Mouse (Mus musculus) heart, embryonic 15.5 days (tissue): Measurements from ENCODE around the gene Tlr9. TPM values are rescaled to one million over a fixed set of nuclear protein-coding genes. Genes with fewer than 3 reads are reported as not detected.

Source experiments
- ATAC-seq: fragments of 200-750 bp; cut with Nextera tagmentation; replicated peaks from 2 replicates; pipeline ENCODE4 v1.8.0; 2017; ENCODE audit warnings: low read depth, moderate TSS enrichment; ENCODE audit not compliant: insufficient number of reproducible peaks, insufficient read depth, low FRiP score
- H3K27ac ChIP-seq: fragments of 300-500 bp; sonication (generic); 2 replicates; pipeline ENCODE4 v1.5.1; 2015; ENCODE audit warnings: mild to moderate bottlenecking, inconsistent platforms
- H3K27me3 ChIP-seq: fragments of 300-500 bp; sonication (generic); 2 replicates; pipeline ENCODE4 v1.6.1; 2015; ENCODE audit warnings: inconsistent platforms
- H3K36me3 ChIP-seq: fragments of 300-500 bp; sonication (generic); 2 replicates; pipeline ENCODE4 v1.6.1; 2015; ENCODE audit warnings: mild to moderate bottlenecking, inconsistent platforms
- H3K4me1 ChIP-seq: fragments of 300-500 bp; sonication (generic); replicated peaks from 2 replicates; pipeline ENCODE4 v1.6.1; 2015; ENCODE audit warnings: inconsistent platforms
- H3K4me2 ChIP-seq: fragments of 300-500 bp; sonication (generic); 2 replicates; pipeline ENCODE4 v1.6.1; 2015; ENCODE audit warnings: inconsistent platforms, mild to moderate bottlenecking, moderate library complexity
- H3K4me3 ChIP-seq: fragments of 300-500 bp; sonication (generic); 2 replicates; pipeline ENCODE4 v1.5.1; 2015; ENCODE audit warnings: mild to moderate bottlenecking, inconsistent platforms
- H3K9ac ChIP-seq: fragments of 300-500 bp; sonication (generic); 2 replicates; pipeline ENCODE4 v1.6.1; 2015; ENCODE audit warnings: mild to moderate bottlenecking, inconsistent platforms
- H3K9me3 ChIP-seq: fragments of 300-500 bp; sonication (generic); replicated peaks from 2 replicates; pipeline ENCODE4 v1.6.1; 2016; ENCODE audit warnings: inconsistent platforms
- WGBS: fragments of 180-500 bp; shearing (Covaris S2); methylation state at CpG from one replicate; pipeline ENCODE4 v1.1.7; 2015; ENCODE audit warnings: mixed read lengths; 5-methylcytosine and 5-hydroxymethylcytosine counted together
- polyA plus RNA-seq: library from polyadenylated mRNA; unstranded; fragments of >200 nt; fragmentation: Nextera tagmentation; extraction: Ambion mirVana; gene quantifications from 2 replicates; pipeline ENCODE4 v1.2.1, GENCODE M21; 2015

Gene Tlr9
- polyA plus RNA-seq, 1 experiment from 2014 or later, result 0.04 TPM

- no peak overlapping the region for H3K4me3 ChIP-seq
- no peak for ATAC-seq
- H3K36me3 ChIP-seq, result peaks cover 3% of the 10 kb centered on the region; the same call in 1 of the 2 replicates
- H3K27me3 ChIP-seq, result no peaks in the 10 kb centered on the region
- no peaks in the 10 kb centered on the region for H3K9me3 ChIP-seq
- no peak overlapping the region for H3K9ac ChIP-seq
- peak overlapping the region; percentile 47 for H3K27ac ChIP-seq
- H3K4me1 ChIP-seq, result peaks cover 40% of the 10 kb centered on the region
- H3K4me2 ChIP-seq, result no peak overlapping the region
- 69% methylated on average over 7 of the region's 7 CpGs for WGBS
These were observed 16.6 kb upstream of the Tlr9 start for GRCm38 (mm10) chr9:106205713-106206290.

GRCm38 (mm10) chr9:106206515-106206914, 15.9 kb upstream of the Tlr9 start:
- no peak for ATAC-seq
- 41% methylated on average over 2 of the region's 2 CpGs for WGBS
- H3K36me3 ChIP-seq, result peaks cover 3% of the 10 kb centered on the region; the same call in 1 of the 2 replicates
- H3K27ac ChIP-seq, result peak overlapping the region; percentile 47
- no peaks in the 10 kb centered on the region for H3K27me3 ChIP-seq
- no peaks in the 10 kb centered on the region for H3K9me3 ChIP-seq
- peak overlapping the region; percentile 23; the same call in 1 of the 2 replicates for H3K4me3 ChIP-seq
- H3K4me2 ChIP-seq, result peak overlapping the region; percentile 20; the same call in 1 of the 2 replicates
- H3K4me1 ChIP-seq, result peaks cover 45% of the 10 kb centered on the region
- no peak overlapping the region for H3K9ac ChIP-seq

GRCm38 (mm10) chr9:106208181-106208580, 14.2 kb upstream of the Tlr9 start:
- H3K9ac ChIP-seq, result no peak overlapping the region
- H3K27ac ChIP-seq, result no peak overlapping the region
- peaks cover 12% of the 10 kb centered on the region for H3K36me3 ChIP-seq
- peaks cover 47% of the 10 kb centered on the region for H3K4me1 ChIP-seq
- H3K4me2 ChIP-seq, result no peak overlapping the region
- no peak for ATAC-seq
- no peaks in the 10 kb centered on the region for H3K9me3 ChIP-seq
- H3K27me3 ChIP-seq, result no peaks in the 10 kb centered on the region
- H3K4me3 ChIP-seq, result no peak overlapping the region
- 79% methylated on average over 5 of the region's 5 CpGs for WGBS

GRCm38 (mm10) chr9:106209954-106210353, 12.4 kb upstream of the Tlr9 start:
- peaks cover 29% of the 10 kb centered on the region for H3K36me3 ChIP-seq
- H3K27ac ChIP-seq, result no peak overlapping the region
- WGBS, result 88% methylated on average over 4 of the region's 4 CpGs

GRCm38 (mm10) chr9:106210853-106211609, 11.4 kb upstream of the Tlr9 start:
- Histone ChIP-seq H3K27ac (peak overlapping the region; percentile 41; the same call in 1 of the 2 replicates), H3K4me2 (peak overlapping the region; percentile 63), H3K4me3 (peak overlapping the region; percentile 36; the same call in 1 of the 2 replicates), H3K4me1 (peaks cover 23% of the 10 kb centered on the region), H3K36me3 (peaks cover 34% of the 10 kb centered on the region), H3K9ac (peak overlapping the region; percentile 46; the same call in 1 of the 2 replicates), H3K27me3 (no peaks in the 10 kb centered on the region), H3K9me3 (no peaks in the 10 kb centered on the region)
- no peak for ATAC-seq
- WGBS, result 62% methylated on average over 9 of the region's 9 CpGs

More at GRCm38 (mm10) chr9:106209954-106210353, 12.4 kb upstream of the Tlr9 start:
- no peaks in the 10 kb centered on the region for H3K27me3 ChIP-seq
- H3K4me1 ChIP-seq, result peaks cover 29% of the 10 kb centered on the region
- no peak overlapping the region for H3K4me3 ChIP-seq
- no peak overlapping the region for H3K4me2 ChIP-seq
- no peak for ATAC-seq
- H3K9ac ChIP-seq, result no peak overlapping the region
- no peaks in the 10 kb centered on the region for H3K9me3 ChIP-seq

GRCm38 (mm10) chr9:106211680-106212593, 10.5 kb upstream of the Tlr9 start:
- Histone ChIP-seq H3K4me1 (peaks cover 14% of the 10 kb centered on the region), H3K4me3 (peak overlapping the region; percentile 36), H3K9me3 (no peaks in the 10 kb centered on the region), H3K27ac (peak overlapping the region; percentile 41; the same call in 1 of the 2 replicates), H3K27me3 (no peaks in the 10 kb centered on the region), H3K36me3 (peaks cover 34% of the 10 kb centered on the region), H3K9ac (peak overlapping the region; percentile 46), H3K4me2 (peak overlapping the region; percentile 63)
- peak; percentile 67 for ATAC-seq
- WGBS, result 22% methylated on average over 37 of the region's 37 CpGs

GRCm38 (mm10) chr9:106212594-106212981, 9.8 kb upstream of the Tlr9 start:
- Histone ChIP-seq H3K4me2 (no peak overlapping the region), H3K27me3 (no peaks in the 10 kb centered on the region), H3K27ac (no peak overlapping the region), H3K4me3 (no peak overlapping the region), H3K9me3 (no peaks in the 10 kb centered on the region), H3K9ac (no peak overlapping the region), H3K36me3 (peaks cover 34% of the 10 kb centered on the region), H3K4me1 (peaks cover 12% of the 10 kb centered on the region)
- 84% methylated on average over 12 of the region's 12 CpGs for WGBS
- no peak for ATAC-seq

GRCm38 (mm10) chr9:106215341-106216125, 6.9 kb upstream of the Tlr9 start:
- WGBS, result 78% methylated on average over 6 of the region's 6 CpGs
- Histone ChIP-seq H3K9ac (no peak overlapping the region), H3K4me1 (peaks cover 12% of the 10 kb centered on the region), H3K4me2 (no peak overlapping the region), H3K36me3 (peaks cover 31% of the 10 kb centered on the region), H3K27me3 (no peaks in the 10 kb centered on the region), H3K4me3 (no peak overlapping the region), H3K9me3 (no peaks in the 10 kb centered on the region), H3K27ac (no peak overlapping the region)
- ATAC-seq, result no peak

- no peak for ATAC-seq
- Histone ChIP-seq H3K36me3 (peaks cover 31% of the 10 kb centered on the region), H3K9ac (no peak overlapping the region), H3K4me2 (no peak overlapping the region), H3K27me3 (no peaks in the 10 kb centered on the region), H3K27ac (no peak overlapping the region), H3K9me3 (no peaks in the 10 kb centered on the region), H3K4me1 (peaks cover 4% of the 10 kb centered on the region; the same call in 1 of the 2 replicates), H3K4me3 (no peak overlapping the region)
- WGBS, result 85% methylated on average over 7 of the region's 7 CpGs
These were observed 5.4 kb upstream of the Tlr9 start for GRCm38 (mm10) chr9:106216971-106217370.

GRCm38 (mm10) chr9:106220894-106221523, 1.4 kb upstream of the Tlr9 start:
- Histone ChIP-seq H3K9me3 (no peaks in the 10 kb centered on the region), H3K27me3 (peaks cover 13% of the 10 kb centered on the region), H3K4me1 (peaks cover 4% of the 10 kb centered on the region; the same call in 1 of the 2 replicates), H3K27ac (no peak overlapping the region), H3K4me3 (no peak overlapping the region), H3K36me3 (no peaks in the 10 kb centered on the region), H3K4me2 (no peak overlapping the region), H3K9ac (no peak overlapping the region)
- ATAC-seq, result no peak
- 68% methylated on average over 8 of the region's 8 CpGs for WGBS
